Mouse (Mus musculus) megakaryocyte, embryonic 14.5 days (primary cell): Measurements from ENCODE around the gene Fcna.

Source experiments
- FLI1 ChIP-seq: IDR thresholded peaks from 2 replicates; pipeline ENCODE4 v1.6.1; 2012; ENCODE audit warnings: low read length, inconsistent platforms, mixed read lengths
- GATA1 ChIP-seq: IDR thresholded peaks from 3 replicates; pipeline ENCODE4 v1.6.1; 2012; ENCODE audit warnings: mixed read lengths, low read length, inconsistent platforms, borderline replicate concordance

- TF ChIP-seq GATA1 (no peak), FLI1 (no peak)
Observed at GRCm38 (mm10) chr2:25587290-25587689, 40.5 kb downstream of the Fcna start.
